In genomic region chr9:44482552-44482951, GRCm38 (mm10) we compare ENCODE assay signal across 8 mouse cellular contexts. TPM values are rescaled to one million over a fixed set of nuclear protein-coding genes. Genes with fewer than 3 reads are reported as not detected.
DNase-seq lines count a peak whose midpoint lies in the region; ATAC-seq and TF ChIP-seq lines count a peak whose summit lies in the region.

Gene Bcl9l, plus strand, starts transcription at chr9:44482825.

- no peak for TF ChIP-seq POLR2A in bone marrow macrophage, adult 2 months (IDR thresholded peaks at IDR 0.05; ENCODE audit: borderline replicate concordance, low read depth, low read length)
- peak; percentile 93 for TF ChIP-seq POLR2A in embryonic fibroblast, embryonic 13.5 days (IDR thresholded peaks at IDR 0.05; ENCODE audit: low read depth, low read length)

- H3K4me2 ChIP-seq in heart, embryonic 13.5 days = peak within 1 kb of the TSS; percentile 83
- peak within 1 kb of the TSS; percentile 88 for H3K4me2 ChIP-seq in liver, embryonic 12.5 days

- peaks cover 3% of the 10 kb centered on the region for H3K36me3 ChIP-seq in C2C12 (ENCODE audit: control insufficient read depth, insufficient read depth)
- H3K36me3 ChIP-seq in heart, embryonic 13.5 days = no peaks in the 10 kb centered on the region
- H3K36me3 ChIP-seq in liver, embryonic 12.5 days = no peaks in the 10 kb centered on the region
- no peaks in the 10 kb centered on the region for H3K36me3 ChIP-seq in splenic B cell, adult 2 months (ENCODE audit: control insufficient read depth, insufficient read depth, low read length, poor library complexity, severe bottlenecking)

- DNase-seq in kidney, postnatal 10 days = peak; percentile 97
- DNase-seq in naive thymus-derived CD4-positive, alpha-beta T cell, adult 2 months (ENCODE audit: low read depth) = peak; percentile 91
- peak; percentile 83 for DNase-seq in splenic B cell, adult 2 months (ENCODE audit: low read depth, low spot score)

- H3ac ChIP-seq in C2C12 (ENCODE audit: control insufficient read depth, insufficient read length, low read depth) = peak within 1 kb of the TSS; percentile 85

- peak; percentile 64 for TF ChIP-seq CTCF in C2C12 (IDR thresholded peaks at IDR 0.05; ENCODE audit: control insufficient read depth, insufficient read depth, insufficient read length)
- no peak for TF ChIP-seq CTCF in bone marrow macrophage, adult 2 months (IDR thresholded peaks at IDR 0.05; ENCODE audit: low read depth, low read length)
- no peak for TF ChIP-seq CTCF in embryonic fibroblast, embryonic 13.5 days (IDR thresholded peaks at IDR 0.05; ENCODE audit: borderline replicate concordance, insufficient read depth, low read length)

- H3K27me3 ChIP-seq in C2C12 (ENCODE audit: control insufficient read depth, insufficient read depth, insufficient read length) = no peaks in the 10 kb centered on the region
- H3K27me3 ChIP-seq in heart, embryonic 13.5 days (replicated peaks) = no peaks in the 10 kb centered on the region
- peaks cover 78% of the 10 kb centered on the region for H3K27me3 ChIP-seq in liver, embryonic 12.5 days (replicated peaks)
- no peaks in the 10 kb centered on the region for H3K27me3 ChIP-seq in splenic B cell, adult 2 months (ENCODE audit: control insufficient read depth, insufficient read depth, low read length, poor library complexity, severe bottlenecking)

- H3K4me3 ChIP-seq in C2C12 (ENCODE audit: insufficient read depth, poor library complexity, severe bottlenecking) = peak within 1 kb of the TSS; percentile 86
- H3K4me3 ChIP-seq in bone marrow macrophage, adult 2 months (ENCODE audit: insufficient read depth, low read length) = peak within 1 kb of the TSS; percentile 93
- peak within 1 kb of the TSS; percentile 84 for H3K4me3 ChIP-seq in embryonic fibroblast, embryonic 13.5 days (ENCODE audit: insufficient read depth, low read length)
- peak within 1 kb of the TSS; percentile 99 for H3K4me3 ChIP-seq in heart, embryonic 13.5 days
- H3K4me3 ChIP-seq in liver, embryonic 12.5 days = peak within 1 kb of the TSS; percentile 72

- H3K9ac ChIP-seq in heart, embryonic 13.5 days = peak within 1 kb of the TSS; percentile 99
- peak within 1 kb of the TSS; percentile 79 for H3K9ac ChIP-seq in liver, embryonic 12.5 days

- H3K4me1 ChIP-seq in bone marrow macrophage, adult 2 months (ENCODE audit: control insufficient read depth, insufficient read depth, low read length) = peaks cover 23% of the 10 kb centered on the region
- H3K4me1 ChIP-seq in embryonic fibroblast, embryonic 13.5 days (ENCODE audit: control insufficient read depth, insufficient read depth, low read length) = peaks cover 7% of the 10 kb centered on the region; the same call in 1 of the 2 replicates
- peaks cover 54% of the 10 kb centered on the region for H3K4me1 ChIP-seq in heart, embryonic 13.5 days
- H3K4me1 ChIP-seq in liver, embryonic 12.5 days = peaks cover 80% of the 10 kb centered on the region

- H3K79me2 ChIP-seq in C2C12 (ENCODE audit: control insufficient read depth, insufficient read depth) = peaks cover 50% of the 10 kb centered on the region

- H3K27ac ChIP-seq in bone marrow macrophage, adult 2 months (ENCODE audit: insufficient read depth, low read depth, low read length) = peak within 1 kb of the TSS; percentile 57
- H3K27ac ChIP-seq in embryonic fibroblast, embryonic 13.5 days (ENCODE audit: insufficient read depth, low read length) = peak within 1 kb of the TSS; percentile 75
- peak within 1 kb of the TSS; percentile 91 for H3K27ac ChIP-seq in heart, embryonic 13.5 days (replicated peaks)
- H3K27ac ChIP-seq in liver, embryonic 12.5 days = peak within 1 kb of the TSS; percentile 72

- WGBS in heart, embryonic 13.5 days = 1% methylated on average over 31 of the region's 31 CpGs
- WGBS in liver, embryonic 12.5 days (ENCODE audit: insufficient replicate concordance) = under 1% methylated on average over 31 of the region's 31 CpGs

- H3K9me3 ChIP-seq in heart, embryonic 13.5 days = no peaks in the 10 kb centered on the region
- no peaks in the 10 kb centered on the region for H3K9me3 ChIP-seq in liver, embryonic 12.5 days (replicated peaks)

- peaks cover 42% of the 10 kb centered on the region for H3K79me3 ChIP-seq in C2C12 (ENCODE audit: low read depth)

- ATAC-seq in heart, embryonic 13.5 days (ENCODE audit: extremely low read depth, insufficient number of reproducible peaks, low FRiP score, low TSS enrichment) = peak; percentile 23; the same call in 1 of the 2 replicates
- ATAC-seq in liver, embryonic 12.5 days = peak; percentile 38

TF ChIP-seq in C2C12, 6 proteins besides CTCF, POLR2A, EP300 and RAD21:
- TF ChIP-seq USF1 (IDR thresholded peaks at IDR 0.05; ENCODE audit: low read depth) = no peak
- TF ChIP-seq FOSL1 (IDR thresholded peaks at IDR 0.05; ENCODE audit: insufficient read depth, low read length, poor library complexity, severe bottlenecking) = no peak
- no peak for TF ChIP-seq CEBPB (IDR thresholded peaks at IDR 0.05; ENCODE audit: low read depth)
- no peak for TF ChIP-seq MYOG (IDR thresholded peaks at IDR 0.05; ENCODE audit: control insufficient read depth, extremely low read depth, insufficient read length)
- no peak for TF ChIP-seq MYOD1 (IDR thresholded peaks at IDR 0.05; ENCODE audit: control insufficient read depth, insufficient read length, low read depth)
- no peak for TF ChIP-seq MAX (IDR thresholded peaks at IDR 0.05)

RNA-seq across cellular contexts. Expression of gene Bcl9l, which starts in this region (rescaled TPM):
- 31.4 TPM for polyA plus RNA-seq in C2C12 (2012; fragmentation: generic; extraction: Trizol)
- 6.7 and 9.5 TPM in 2 replicates for polyA plus RNA-seq in bone marrow macrophage, adult 2 months (2012; ENCODE audit: insufficient read depth, insufficient read length, missing spikeins)
- polyA plus RNA-seq in embryonic fibroblast, embryonic 13.5 days (2011; ENCODE audit: insufficient read length, low read depth, missing spikeins) = 56.0 and 61.6 TPM in 2 replicates
- 7.3 and 9.4 TPM in 2 replicates for polyA plus RNA-seq in heart, embryonic 13.5 days (2015; fragmentation: Nextera tagmentation; extraction: Ambion mirVana)
- 2.5 and 2.7 TPM in 2 replicates for polyA plus RNA-seq in liver, embryonic 12.5 days (2016; fragmentation: Nextera tagmentation; extraction: Ambion mirVana)

Comparison
In these comparisons a context has a peak if more than half of its experiments do, and no peak if none do; other contexts are left out.
1. Peak in every context shown above with its lines: DNase-seq, ATAC-seq, H3K4me3 ChIP-seq and H3K27ac ChIP-seq.